Mouse (Mus musculus): ENCODE results near the gene Krt83. TPM values are rescaled to one million over a fixed set of nuclear protein-coding genes. Genes with fewer than 3 reads are reported as not detected.

Krt83 gene
- polyA plus RNA-seq, 1 experiment from 2014 or later, result not detected

DNA sequence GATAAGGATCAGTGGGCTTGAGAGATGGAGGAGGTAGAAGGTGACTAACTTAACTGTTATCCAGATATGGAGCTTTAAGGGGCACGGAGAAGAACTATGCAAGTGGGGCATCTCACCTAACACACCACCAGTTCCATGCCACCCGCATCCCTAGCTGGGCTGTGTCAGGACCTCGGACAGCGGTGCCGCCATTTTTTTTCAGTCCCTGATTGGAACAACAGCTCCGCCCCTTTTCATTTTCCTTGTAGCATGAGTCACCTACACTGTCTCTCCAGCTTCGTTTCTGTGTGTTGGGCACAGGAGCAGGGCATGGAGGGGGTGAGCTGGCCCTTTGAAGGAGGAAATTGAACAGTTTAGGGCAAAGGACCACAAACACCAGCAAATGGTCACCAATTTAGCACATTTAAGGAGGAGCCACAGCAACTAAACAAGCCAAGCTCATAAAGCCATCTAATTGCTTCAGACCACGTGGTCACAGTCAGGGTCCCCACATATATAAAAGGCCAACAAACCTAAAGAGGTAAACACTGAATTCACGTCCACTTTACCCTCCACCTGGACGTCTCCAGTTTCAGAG is 18.3 kb downstream of the Krt83 start, which contains the start of gene Krt86:
TSS of gene Krt86 (plus strand) at position 527 of the 577 bp plus-strand sequence.
- Histone ChIP-seq H3K9me3 (replicated peaks) (no peaks in the 10 kb centered on the region), H3K4me3 (no peak within 1 kb of the TSS), H3K27me3 (replicated peaks) (peaks cover 17% of the 10 kb centered on the region), H3K9ac (no peak within 1 kb of the TSS), H3K36me3 (no peaks in the 10 kb centered on the region), H3K4me2 (no peak within 1 kb of the TSS), H3K4me1 (replicated peaks) (no peaks in the 10 kb centered on the region), H3K27ac (ENCODE audit: poor library complexity, severe bottlenecking) (no peak within 1 kb of the TSS)
- no peak for ATAC-seq (ENCODE audit: insufficient number of reproducible peaks, low FRiP score)
- WGBS, result 21% methylated on average over 10 of the region's 10 CpGs

DNA sequence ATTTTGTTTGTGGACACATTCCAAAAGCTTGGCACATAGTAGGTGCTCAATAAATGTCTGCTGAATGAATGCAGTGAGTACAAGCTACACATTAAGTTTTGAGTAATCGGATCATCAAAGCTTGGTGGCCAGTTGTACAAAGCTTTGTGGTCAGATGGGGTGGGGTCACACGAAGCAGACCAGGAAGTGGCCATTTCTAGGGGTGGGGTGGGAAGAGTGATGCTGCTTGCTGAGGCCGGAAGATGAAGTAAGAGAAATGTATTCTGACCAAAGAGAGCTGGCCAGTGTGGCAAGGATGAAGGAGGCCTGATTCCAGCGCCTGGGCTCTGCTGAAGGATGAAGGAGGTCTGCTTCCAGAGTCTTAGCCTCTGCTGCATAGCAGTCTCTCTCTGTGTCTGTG is 22.2 kb downstream of the Krt83 start:
- Histone ChIP-seq H3K27me3 (replicated peaks) (peaks cover 17% of the 10 kb centered on the region), H3K36me3 (no peaks in the 10 kb centered on the region), H3K4me2 (no peak overlapping the region), H3K9ac (no peak overlapping the region), H3K9me3 (replicated peaks) (no peaks in the 10 kb centered on the region), H3K4me1 (replicated peaks) (no peaks in the 10 kb centered on the region), H3K4me3 (no peak overlapping the region), H3K27ac (ENCODE audit: poor library complexity, severe bottlenecking) (no peak overlapping the region)
- ATAC-seq (ENCODE audit: insufficient number of reproducible peaks, low FRiP score), result no peak
- WGBS, result 76% methylated on average over 4 of the region's 4 CpGs

DNA sequence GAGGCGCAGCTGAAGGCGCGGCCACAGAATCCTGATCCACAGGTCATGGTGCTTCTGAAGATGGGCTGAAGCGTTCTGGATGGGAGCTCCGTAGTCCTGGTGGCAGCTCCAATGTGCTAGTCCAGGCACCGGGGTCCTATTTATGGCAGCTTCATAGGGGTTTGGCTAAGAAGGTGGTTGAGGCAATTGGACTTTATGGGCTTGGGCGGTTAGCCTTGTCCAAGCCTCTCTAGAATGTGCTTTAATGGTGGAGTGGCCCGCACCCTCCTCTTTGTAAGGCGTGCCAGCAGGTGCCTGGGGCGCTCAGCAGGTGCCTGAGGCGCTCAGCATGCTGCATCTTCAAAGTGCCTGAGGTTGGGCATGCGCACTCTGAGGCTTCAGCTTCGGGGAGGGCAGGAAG is 27.7 kb downstream of the Krt83 start, which contains the start of gene Krt81:
TSS of gene Krt81 (minus strand) at position 101 of the 400 bp plus-strand sequence.
- Histone ChIP-seq H3K9ac (no peak within 1 kb of the TSS), H3K36me3 (no peaks in the 10 kb centered on the region), H3K4me2 (no peak within 1 kb of the TSS), H3K9me3 (replicated peaks) (no peaks in the 10 kb centered on the region), H3K4me3 (no peak within 1 kb of the TSS), H3K27ac (ENCODE audit: poor library complexity, severe bottlenecking) (no peak within 1 kb of the TSS), H3K4me1 (replicated peaks) (no peaks in the 10 kb centered on the region), H3K27me3 (replicated peaks) (peaks cover 37% of the 10 kb centered on the region)
- ATAC-seq (ENCODE audit: insufficient number of reproducible peaks, low FRiP score), result no peak
- WGBS, result 72% methylated on average over 13 of the region's 13 CpGs

DNA sequence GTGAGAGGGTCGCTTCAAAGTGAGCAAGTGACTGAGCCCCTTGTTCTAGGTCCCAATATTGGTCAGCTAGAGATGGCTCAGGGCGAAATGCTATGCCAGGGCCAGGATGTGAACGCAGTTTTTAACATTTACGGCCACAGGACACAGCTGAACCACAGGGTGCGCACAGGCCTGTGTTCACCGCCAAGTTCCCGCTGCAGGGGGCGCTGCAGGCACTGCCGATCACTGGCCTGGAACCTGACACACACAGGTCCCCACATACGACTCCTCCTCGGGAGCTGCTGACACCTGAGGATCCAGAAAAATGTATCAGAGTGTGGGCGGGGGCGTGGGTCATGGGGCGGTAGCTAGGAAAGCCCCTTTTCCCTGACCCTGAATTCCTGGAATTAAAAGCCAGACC is 32.0 kb downstream of the Krt83 start:
- H3K36me3 ChIP-seq, result no peaks in the 10 kb centered on the region
- WGBS, result 79% methylated on average over 14 of the region's 14 CpGs
- H3K27ac ChIP-seq (ENCODE audit: poor library complexity, severe bottlenecking), result no peak overlapping the region
- no peak overlapping the region for H3K4me3 ChIP-seq
- peaks cover 3% of the 10 kb centered on the region; the same call in 1 of the 2 replicates for H3K9me3 ChIP-seq (replicated peaks)
- H3K4me1 ChIP-seq (replicated peaks), result no peaks in the 10 kb centered on the region
- no peak for ATAC-seq (ENCODE audit: insufficient number of reproducible peaks, low FRiP score)
- H3K27me3 ChIP-seq (replicated peaks), result peaks cover 20% of the 10 kb centered on the region
- no peak overlapping the region for H3K9ac ChIP-seq
- H3K4me2 ChIP-seq, result no peak overlapping the region

DNA sequence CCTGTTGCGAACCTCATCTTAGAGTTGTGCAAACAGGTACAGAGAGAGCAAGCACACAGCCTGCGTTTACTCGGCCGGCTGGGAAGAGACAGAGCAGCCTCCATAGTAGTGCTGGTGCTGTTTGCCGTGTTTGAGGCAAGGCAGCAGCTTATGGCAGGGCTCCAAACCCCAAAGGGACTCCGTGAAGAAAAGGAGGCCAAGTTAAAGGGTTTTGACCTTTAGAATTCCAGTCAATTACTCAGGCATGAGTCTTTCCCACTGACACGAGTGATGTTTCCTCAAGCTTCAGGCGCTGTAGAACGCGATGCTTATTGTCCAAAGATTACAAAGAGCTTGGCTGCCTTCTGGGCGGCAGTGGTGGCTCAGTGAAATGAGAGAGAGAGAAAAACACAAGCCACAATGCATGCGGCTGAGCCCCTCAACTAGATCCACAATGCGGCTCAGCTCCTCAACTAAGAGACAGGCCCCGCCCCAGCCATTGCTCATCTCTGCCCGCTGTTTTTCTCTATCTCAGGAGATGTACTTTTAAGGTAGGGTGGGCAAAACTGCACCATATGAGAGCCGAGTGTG is 32.9 kb downstream of the Krt83 start:
- H3K4me1 ChIP-seq (replicated peaks), result 0 out of 2 replicates have a peak, but pooled peaks cover under 1% of the 10 kb centered on the region
- no peak overlapping the region for H3K4me3 ChIP-seq
- H3K27ac ChIP-seq (ENCODE audit: poor library complexity, severe bottlenecking), result no peak overlapping the region
- no peaks in the 10 kb centered on the region for H3K36me3 ChIP-seq
- peaks cover 3% of the 10 kb centered on the region; the same call in 1 of the 2 replicates for H3K9me3 ChIP-seq (replicated peaks)
- H3K4me2 ChIP-seq, result no peak overlapping the region
- ATAC-seq (ENCODE audit: insufficient number of reproducible peaks, low FRiP score), result no peak
- H3K27me3 ChIP-seq (replicated peaks), result peaks cover 16% of the 10 kb centered on the region
- H3K9ac ChIP-seq, result no peak overlapping the region
- WGBS, result 73% methylated on average over 16 of the region's 16 CpGs

DNA sequence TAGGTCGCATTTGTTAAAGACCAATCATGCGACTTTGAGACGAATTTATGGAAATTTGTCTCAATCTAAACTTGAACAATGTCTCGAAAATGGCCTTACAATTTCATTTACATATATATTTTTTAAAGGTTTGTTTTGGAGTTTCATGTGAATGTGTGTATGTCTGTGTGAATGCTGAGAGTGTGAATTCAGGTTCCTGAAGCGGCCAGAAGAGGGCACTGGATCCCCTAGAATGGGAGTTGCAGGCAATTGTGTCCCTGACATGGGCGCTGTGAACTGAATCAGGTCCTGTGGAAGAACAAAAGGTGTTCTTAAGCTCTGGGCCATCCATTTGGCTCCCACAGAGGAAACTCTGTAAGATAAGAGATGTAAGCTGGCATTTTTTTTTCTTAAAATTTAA is 35.4 kb downstream of the Krt83 start:
- H3K27ac ChIP-seq (ENCODE audit: poor library complexity, severe bottlenecking), result no peak overlapping the region

DNA sequence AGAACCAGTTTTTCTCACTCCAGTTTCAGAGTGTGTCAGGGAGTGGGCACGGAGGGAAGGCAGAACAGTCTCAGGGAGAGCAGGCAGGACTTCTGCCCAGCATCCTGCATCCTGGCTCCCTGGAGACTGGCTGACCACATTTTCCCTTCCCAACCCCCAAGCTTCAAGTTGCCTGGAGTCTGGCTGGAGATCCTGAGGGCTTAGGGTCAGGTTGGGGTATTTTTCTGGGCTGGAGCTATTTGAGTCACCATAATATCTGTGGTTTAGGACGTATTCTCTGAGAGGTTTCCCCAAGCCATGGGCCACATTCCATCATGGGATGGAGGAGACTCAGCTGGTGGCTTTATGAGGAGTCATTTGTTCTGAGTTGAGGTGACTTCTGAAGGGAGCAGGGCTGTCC is 36.0 kb downstream of the Krt83 start:
- no peak for ATAC-seq (ENCODE audit: insufficient number of reproducible peaks, low FRiP score)
- no peak overlapping the region for H3K27ac ChIP-seq (ENCODE audit: poor library complexity, severe bottlenecking)
- no peak overlapping the region for H3K4me3 ChIP-seq
- H3K9me3 ChIP-seq (replicated peaks), result peaks cover 3% of the 10 kb centered on the region; the same call in 1 of the 2 replicates
- 68% methylated on average over 2 of the region's 2 CpGs for WGBS
- 0 out of 2 replicates have a peak, but pooled peaks cover 5% of the 10 kb centered on the region for H3K4me1 ChIP-seq (replicated peaks)
- no peak overlapping the region for H3K4me2 ChIP-seq
- H3K9ac ChIP-seq, result no peak overlapping the region
- H3K27me3 ChIP-seq (replicated peaks), result 0 out of 2 replicates have a peak, but pooled peaks cover 5% of the 10 kb centered on the region
- H3K36me3 ChIP-seq, result no peaks in the 10 kb centered on the region

More for the DNA sequence above, 35.4 kb downstream of the Krt83 start:
- Histone ChIP-seq H3K9ac (no peak overlapping the region), H3K36me3 (no peaks in the 10 kb centered on the region), H3K4me3 (no peak overlapping the region), H3K9me3 (replicated peaks) (peaks cover 3% of the 10 kb centered on the region; the same call in 1 of the 2 replicates), H3K27me3 (replicated peaks) (0 out of 2 replicates have a peak, but pooled peaks cover 5% of the 10 kb centered on the region), H3K4me2 (no peak overlapping the region), H3K4me1 (replicated peaks) (0 out of 2 replicates have a peak, but pooled peaks cover 5% of the 10 kb centered on the region)
- WGBS, result 80% methylated on average over 6 of the region's 6 CpGs
- ATAC-seq (ENCODE audit: insufficient number of reproducible peaks, low FRiP score), result no peak

DNA sequence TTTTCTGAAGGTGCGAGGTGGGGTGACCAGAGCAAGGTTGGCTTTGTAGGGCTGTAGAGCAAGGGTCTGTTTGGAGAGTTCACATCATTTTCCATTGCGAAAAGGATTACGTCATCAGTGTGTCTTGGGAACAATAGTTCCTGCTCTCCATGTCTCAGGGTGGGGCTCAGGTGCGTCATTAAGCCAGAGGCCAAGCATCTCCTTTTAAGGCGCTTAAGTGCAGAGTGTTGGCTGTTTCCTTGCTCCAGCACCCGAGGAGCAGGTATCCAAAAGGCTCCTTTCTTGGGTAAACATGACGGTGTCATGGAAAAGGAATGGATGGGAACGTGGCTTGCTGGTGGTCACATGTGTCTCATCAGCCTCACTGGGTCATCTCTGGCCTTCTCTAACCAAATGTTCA is 36.5 kb downstream of the Krt83 start:
- Histone ChIP-seq H3K27ac (ENCODE audit: poor library complexity, severe bottlenecking) (no peak overlapping the region), H3K4me1 (replicated peaks) (0 out of 2 replicates have a peak, but pooled peaks cover 5% of the 10 kb centered on the region), H3K36me3 (no peaks in the 10 kb centered on the region), H3K4me3 (no peak overlapping the region), H3K4me2 (no peak overlapping the region), H3K27me3 (replicated peaks) (0 out of 2 replicates have a peak, but pooled peaks cover 5% of the 10 kb centered on the region), H3K9ac (no peak overlapping the region), H3K9me3 (replicated peaks) (peaks cover 3% of the 10 kb centered on the region; the same call in 1 of the 2 replicates)
- ATAC-seq (ENCODE audit: insufficient number of reproducible peaks, low FRiP score), result no peak
- 84% methylated on average over 8 of the region's 8 CpGs for WGBS

DNA sequence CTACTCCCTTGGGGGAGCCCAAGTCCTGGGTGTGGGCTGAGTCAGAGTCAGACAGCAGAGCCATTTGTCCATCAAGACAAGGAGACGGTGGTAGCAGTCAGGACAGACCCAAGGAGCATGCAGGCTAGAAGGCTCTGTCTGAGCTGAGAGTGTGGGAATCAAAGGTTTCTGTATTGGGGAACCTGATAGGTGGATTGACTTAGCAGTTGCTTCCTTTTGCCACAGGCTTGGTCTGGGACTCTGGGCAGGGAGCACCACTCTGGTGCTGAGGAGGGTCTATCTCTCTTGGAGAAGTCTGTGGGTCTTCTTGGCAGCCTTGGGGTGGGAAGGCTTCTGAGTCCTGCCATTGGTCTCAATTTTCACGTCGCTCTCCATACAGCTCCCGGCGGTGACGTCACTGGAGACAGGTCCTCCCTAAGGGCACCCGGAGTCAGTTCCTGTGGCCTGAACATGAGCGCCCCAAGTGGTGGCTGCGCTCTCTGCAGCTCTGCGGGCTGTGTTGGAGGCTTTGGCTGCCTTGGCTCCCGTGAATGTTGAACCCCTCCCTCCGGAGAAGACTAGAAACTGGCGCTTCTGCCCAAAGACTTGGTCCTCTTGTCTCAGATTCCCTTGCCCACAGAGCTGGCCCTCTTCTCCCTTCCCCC is 38.1 kb downstream of the Krt83 start:
- 3% methylated on average over 13 of the region's 13 CpGs for WGBS
- no peak overlapping the region for H3K4me3 ChIP-seq
- H3K9ac ChIP-seq, result no peak overlapping the region
- ATAC-seq (ENCODE audit: insufficient number of reproducible peaks, low FRiP score), result 0 out of 2 replicates have a peak, but pooled peaks have one; percentile 36
- 0 out of 2 replicates have a peak, but pooled peaks cover 5% of the 10 kb centered on the region for H3K4me1 ChIP-seq (replicated peaks)
- peaks cover 3% of the 10 kb centered on the region; the same call in 1 of the 2 replicates for H3K9me3 ChIP-seq (replicated peaks)
- H3K36me3 ChIP-seq, result no peaks in the 10 kb centered on the region
- H3K4me2 ChIP-seq, result peak overlapping the region; percentile 34; the same call in 1 of the 2 replicates
- no peak overlapping the region for H3K27ac ChIP-seq (ENCODE audit: poor library complexity, severe bottlenecking)
- 0 out of 2 replicates have a peak, but pooled peaks cover 5% of the 10 kb centered on the region for H3K27me3 ChIP-seq (replicated peaks)

DNA sequence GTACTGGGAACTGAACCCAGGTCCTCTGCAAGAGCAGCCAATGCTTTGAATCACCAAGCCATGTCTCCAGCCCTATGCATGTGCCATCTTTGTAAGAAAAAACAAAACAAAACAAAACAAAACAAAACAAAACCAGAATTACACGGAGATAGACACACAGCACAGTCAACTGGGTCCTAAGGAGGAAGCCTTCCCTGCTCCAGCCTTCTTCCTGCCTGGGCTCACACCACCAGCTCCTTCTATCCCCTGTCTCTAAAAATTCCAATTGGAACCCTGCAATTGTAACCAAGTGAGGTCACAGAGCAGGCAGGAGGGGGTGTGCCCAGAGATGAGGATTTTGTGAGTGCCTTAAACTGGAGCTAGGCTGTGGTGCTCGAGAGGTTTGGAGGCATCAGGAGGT is 43.9 kb downstream of the Krt83 start, which contains the start of gene Krt88:
TSS of gene Krt88 (plus strand) at position 301 of the 400 bp plus-strand sequence.
- Histone ChIP-seq H3K4me3 (no peak within 1 kb of the TSS), H3K36me3 (no peaks in the 10 kb centered on the region), H3K4me2 (peak within 1 kb of the TSS; percentile 8; the same call in 1 of the 2 replicates), H3K9ac (no peak within 1 kb of the TSS), H3K4me1 (replicated peaks) (no peaks in the 10 kb centered on the region), H3K27me3 (replicated peaks) (peaks cover 6% of the 10 kb centered on the region; the same call in 1 of the 2 replicates), H3K9me3 (replicated peaks) (no peaks in the 10 kb centered on the region), H3K27ac (ENCODE audit: poor library complexity, severe bottlenecking) (no peak within 1 kb of the TSS)
- ATAC-seq (ENCODE audit: insufficient number of reproducible peaks, low FRiP score), result no peak
- 69% methylated on average over 2 of the region's 2 CpGs for WGBS

DNA sequence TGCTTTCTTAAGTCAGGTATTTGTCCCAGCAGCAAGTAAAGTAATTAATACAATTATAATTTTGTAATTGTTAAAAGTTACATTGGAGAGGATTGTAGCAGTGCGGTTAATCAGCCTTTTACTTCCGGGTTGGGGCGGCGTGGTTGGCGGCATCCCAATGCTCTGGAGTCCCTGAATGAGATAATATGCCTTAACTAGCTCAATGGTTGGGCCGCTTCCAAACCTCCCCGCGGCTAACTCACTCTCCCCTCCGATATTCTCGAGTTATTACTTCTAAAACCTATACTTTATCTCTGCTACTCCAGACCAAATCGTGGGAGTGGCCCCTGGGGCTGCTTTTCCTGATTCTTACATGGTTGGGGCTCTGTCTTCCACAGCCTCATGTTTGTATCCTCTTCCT is 44.7 kb downstream of the Krt83 start:
- no peak overlapping the region for H3K27ac ChIP-seq (ENCODE audit: poor library complexity, severe bottlenecking)
- peaks cover 4% of the 10 kb centered on the region; the same call in 1 of the 2 replicates for H3K27me3 ChIP-seq (replicated peaks)
- no peak overlapping the region for H3K4me3 ChIP-seq
- no peaks in the 10 kb centered on the region for H3K36me3 ChIP-seq
- peak overlapping the region; percentile 8; the same call in 1 of the 2 replicates for H3K4me2 ChIP-seq
- no peaks in the 10 kb centered on the region for H3K9me3 ChIP-seq (replicated peaks)
- no peak overlapping the region for H3K9ac ChIP-seq
- 57% methylated on average over 11 of the region's 11 CpGs for WGBS
- H3K4me1 ChIP-seq (replicated peaks), result no peaks in the 10 kb centered on the region
- no peak for ATAC-seq (ENCODE audit: insufficient number of reproducible peaks, low FRiP score)
